Mouse (Mus musculus) embryo, embryonic 11 days (tissue): ENCODE results near the gene Eif4h.
A peak's percentile ranks its signal among the peaks of the same experiment; 100 is the strongest.
"Not testable (repeated sequence)": the region's sequence is repeated elsewhere in the genome, so short reads cannot be mapped to it uniquely, and the experiment has no call there.

Source experiments
- DNase-seq: peaks from one replicate; pipeline ENCODE4 v3.0.0-alpha.2; 2015

The Eif4h gene

DNA sequence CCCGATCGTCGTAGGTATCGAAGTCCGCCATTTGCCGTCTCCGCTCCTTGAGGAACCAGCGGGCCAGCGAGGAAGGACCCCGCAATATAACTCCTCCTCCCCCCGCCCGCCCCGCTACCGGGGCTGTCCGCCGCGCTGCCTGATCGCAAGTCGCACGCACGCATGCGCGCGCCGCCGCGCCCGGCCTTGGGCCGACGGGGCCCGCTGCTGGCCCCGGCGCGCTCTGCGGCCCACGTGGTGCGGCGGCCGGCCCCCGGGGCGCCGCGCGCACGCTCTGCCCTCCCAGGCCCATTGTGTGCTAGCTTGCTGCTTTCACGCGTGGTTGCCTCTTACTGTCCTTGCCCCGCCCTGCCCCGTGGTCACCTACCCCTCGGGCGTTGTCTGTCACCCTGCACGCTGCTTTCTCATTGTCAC is at the start of gene Eif4h:
Eif4h (minus strand) TSS at position 222 of the 414 bp plus-strand sequence.
- DNase-seq, result peak; percentile 99

DNA sequence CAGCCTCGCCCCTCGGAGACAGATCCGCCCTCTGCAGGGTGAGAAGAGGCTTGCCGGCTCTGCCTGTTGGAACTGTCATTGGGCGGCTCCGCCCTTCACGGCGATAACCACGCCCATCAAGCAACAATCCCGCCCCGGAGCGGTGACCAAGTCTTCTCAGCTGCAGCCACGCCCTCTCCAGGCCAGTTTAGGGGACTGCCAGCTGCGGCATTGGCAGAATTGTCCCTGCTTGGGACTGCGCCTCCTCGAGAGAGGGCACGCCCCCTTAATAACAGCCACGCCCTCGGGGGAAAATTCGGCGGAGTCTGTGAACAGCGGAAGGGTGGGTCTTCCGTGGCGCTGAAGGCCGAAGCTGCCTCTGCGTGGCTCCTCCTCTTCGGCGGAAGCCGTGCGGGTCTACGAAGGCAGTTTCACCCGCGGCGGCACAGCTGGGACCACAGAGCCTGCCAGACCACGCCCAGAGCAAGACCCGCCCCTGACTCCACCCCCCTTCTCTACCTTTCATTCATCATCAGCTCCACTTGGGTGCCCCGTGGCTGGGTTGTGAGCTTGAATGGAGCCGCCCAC is 49.5 kb upstream of the Eif4h start:
- peak; percentile 99 for DNase-seq

DNA sequence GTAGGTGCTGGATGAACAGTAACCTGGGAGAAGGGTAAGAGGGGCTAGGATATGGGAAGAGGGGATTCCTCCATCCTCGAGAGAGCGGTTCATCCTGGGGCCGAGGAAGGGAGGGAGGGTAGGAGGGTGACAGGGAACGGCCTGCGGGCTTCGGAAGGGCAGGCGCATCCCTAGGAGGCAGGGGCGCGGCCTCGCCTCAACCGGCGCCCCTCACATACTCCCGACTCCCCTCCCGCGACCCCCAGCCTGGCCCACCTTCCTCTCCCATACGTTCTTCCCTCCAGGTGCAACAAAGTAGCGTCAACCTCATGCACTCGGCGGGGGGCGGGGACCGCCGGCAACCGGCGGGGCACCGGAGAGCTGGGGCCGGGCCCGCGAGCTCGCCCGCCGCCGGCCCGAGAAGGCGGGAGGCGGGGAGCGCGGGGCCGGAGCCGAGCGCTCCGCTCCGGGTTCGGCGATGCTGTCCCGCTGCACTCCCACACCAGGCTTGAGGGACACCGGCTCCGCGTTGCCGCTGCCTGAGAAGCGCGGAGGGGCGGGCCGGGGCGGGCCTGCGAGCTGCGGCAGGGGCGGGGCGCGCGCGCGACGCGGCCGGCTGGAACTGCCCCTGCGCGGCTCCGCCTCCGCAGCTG is 48.9 kb upstream of the Eif4h start, which contains the start of gene Limk1:
Limk1 (minus strand) TSS at position 513 of the 632 bp plus-strand sequence.
- no peak for DNase-seq

- DNase-seq, result no peak
Measured at GRCm38 (mm10) chr5:134687187-134687586, 47.9 kb upstream of the Eif4h start.

- no peak for DNase-seq
Measured at GRCm38 (mm10) chr5:134686541-134686940, 47.3 kb upstream of the Eif4h start.

GRCm38 (mm10) chr5:134684398-134684797 is 45.1 kb upstream of the Eif4h start:
- no peak for DNase-seq

- DNase-seq, result no peak
Measured at GRCm38 (mm10) chr5:134683813-134684212, 44.5 kb upstream of the Eif4h start.

- DNase-seq, result no peak
Measured at GRCm38 (mm10) chr5:134680238-134680637, 40.9 kb upstream of the Eif4h start.

GRCm38 (mm10) chr5:134678827-134679546 is 39.7 kb upstream of the Eif4h start:
- no peak for DNase-seq

GRCm38 (mm10) chr5:134678031-134678430 is 38.7 kb upstream of the Eif4h start:
- DNase-seq, result no peak

- DNase-seq, result no peak
Measured at GRCm38 (mm10) chr5:134677491-134677890, 38.2 kb upstream of the Eif4h start.

GRCm38 (mm10) chr5:134675956-134676759 is 36.9 kb upstream of the Eif4h start:
- peak; percentile 88 for DNase-seq

GRCm38 (mm10) chr5:134674977-134675376 is 35.7 kb upstream of the Eif4h start:
- DNase-seq, result no peak

DNA sequence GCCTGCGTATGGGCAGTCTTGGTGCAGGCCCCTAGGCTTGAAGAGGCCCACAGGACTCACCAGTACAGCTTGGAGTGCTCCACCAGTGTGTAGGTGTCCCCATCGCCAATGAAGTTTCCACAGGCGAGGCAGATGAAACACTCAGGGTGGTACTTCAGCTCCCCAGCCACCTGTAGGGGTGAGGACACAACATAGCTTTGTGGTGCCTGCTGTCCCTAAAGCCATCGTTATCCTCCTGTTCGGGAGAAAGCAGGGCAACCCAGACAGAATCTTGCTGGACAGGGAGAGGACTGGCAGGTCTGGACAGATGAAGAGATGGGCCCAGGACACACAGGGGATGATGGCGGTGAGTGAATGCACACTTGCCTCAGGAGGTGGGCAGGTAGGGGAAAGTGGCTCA is 33.3 kb upstream of the Eif4h start:
- no peak for DNase-seq

GRCm38 (mm10) chr5:134672198-134672516 is 32.9 kb upstream of the Eif4h start:
- DNase-seq, result no peak

- peak; percentile 14 for DNase-seq
Measured at GRCm38 (mm10) chr5:134671335-134672197, 32.3 kb upstream of the Eif4h start.

DNA sequence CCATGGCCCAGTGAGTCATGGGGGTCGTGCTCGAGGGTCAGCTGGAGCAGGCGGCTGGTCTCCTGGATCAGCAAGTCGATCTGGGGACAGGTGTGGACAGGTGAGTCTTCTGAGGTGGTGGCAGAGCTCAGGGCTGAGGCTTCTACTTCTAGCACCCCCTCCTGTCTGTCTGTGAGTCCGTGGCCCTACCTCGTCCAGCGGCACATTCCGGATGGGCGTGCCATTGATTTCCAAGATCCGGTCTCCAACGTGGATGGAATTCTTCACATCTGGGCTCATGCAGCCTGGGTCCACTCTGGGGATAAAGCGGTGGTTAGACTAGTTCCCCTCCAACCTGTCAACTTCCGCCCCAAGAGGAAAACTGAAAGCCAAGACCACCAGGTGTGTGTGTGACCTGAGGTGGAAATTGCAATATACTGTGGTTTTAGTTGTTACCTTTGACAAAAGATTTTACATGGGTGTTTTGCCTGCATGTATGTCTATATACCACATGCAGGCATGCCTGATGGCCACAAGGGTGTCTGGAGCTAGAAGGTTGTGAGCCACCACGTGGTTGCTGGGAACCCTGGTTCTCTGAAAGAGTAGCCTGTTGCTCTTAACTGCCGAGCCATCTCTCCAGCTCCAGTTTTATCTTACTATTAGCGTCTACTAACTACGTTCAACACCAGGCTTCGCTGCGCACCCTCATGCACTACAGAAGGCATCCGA is 29.9 kb upstream of the Eif4h start:
- DNase-seq, result no peak

GRCm38 (mm10) chr5:134668495-134668894 is 29.2 kb upstream of the Eif4h start:
- DNase-seq, result peak; percentile 71

- no peak for DNase-seq
Measured at GRCm38 (mm10) chr5:134656708-134657107, 17.4 kb upstream of the Eif4h start.

GRCm38 (mm10) chr5:134652015-134652414 is 12.7 kb upstream of the Eif4h start:
- DNase-seq, result no peak

DNA sequence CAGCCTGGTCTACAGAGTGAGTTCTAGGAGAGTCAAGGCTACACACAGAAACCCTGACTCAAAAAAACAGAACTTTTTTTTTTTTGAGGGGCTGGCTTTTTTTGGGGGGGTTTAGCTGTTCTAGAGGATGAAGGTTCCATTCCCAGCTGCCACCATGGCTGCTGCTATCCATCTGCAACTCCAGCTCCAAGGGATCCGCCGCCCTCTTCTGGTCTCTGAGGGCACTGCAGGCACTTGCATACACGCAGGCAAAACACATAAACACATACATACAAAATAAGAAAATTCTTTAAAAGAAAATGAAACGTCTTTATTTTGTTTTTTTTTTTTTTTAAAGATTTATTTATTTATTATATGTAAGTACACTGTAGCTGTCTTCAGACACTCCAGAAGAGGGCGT is 11.6 kb upstream of the Eif4h start:
- peak; percentile 29 for DNase-seq

DNA sequence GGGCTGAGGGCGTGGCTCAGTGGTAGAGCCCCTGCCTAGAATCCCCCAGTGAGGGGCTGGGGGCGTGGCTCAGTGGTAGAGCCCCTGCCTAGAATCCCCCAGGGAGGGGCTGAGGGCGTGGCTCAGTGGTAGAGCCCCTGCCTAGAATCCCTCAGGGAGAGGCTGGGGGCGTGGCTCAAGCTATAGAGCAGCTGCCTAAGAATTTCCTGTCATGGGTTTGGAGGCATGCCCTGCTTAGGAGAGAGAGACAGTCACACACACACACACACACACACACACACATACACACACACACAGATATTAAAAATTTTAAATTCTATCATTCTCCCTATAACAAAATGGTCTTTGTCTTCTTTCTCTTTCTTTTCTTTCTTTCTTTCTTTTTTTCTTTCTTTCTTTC is 9.7 kb upstream of the Eif4h start:
- DNase-seq, result not testable (repeated sequence)
